Mouse (Mus musculus) G1E (cell line): ENCODE measurements around the gene Wdr83os.

Experiments used
- CTCF ChIP-seq: IDR thresholded peaks from 2 replicates; pipeline ENCODE4 v1.5.1; 2012; ENCODE audit warnings: low read depth, low read length, inconsistent platforms, mixed read lengths
- GATA1 ChIP-seq: IDR thresholded peaks from 2 replicates; pipeline ENCODE4 v1.6.1; 2012; ENCODE audit warnings: borderline replicate concordance, low read length, inconsistent platforms, mixed read lengths

DNA sequence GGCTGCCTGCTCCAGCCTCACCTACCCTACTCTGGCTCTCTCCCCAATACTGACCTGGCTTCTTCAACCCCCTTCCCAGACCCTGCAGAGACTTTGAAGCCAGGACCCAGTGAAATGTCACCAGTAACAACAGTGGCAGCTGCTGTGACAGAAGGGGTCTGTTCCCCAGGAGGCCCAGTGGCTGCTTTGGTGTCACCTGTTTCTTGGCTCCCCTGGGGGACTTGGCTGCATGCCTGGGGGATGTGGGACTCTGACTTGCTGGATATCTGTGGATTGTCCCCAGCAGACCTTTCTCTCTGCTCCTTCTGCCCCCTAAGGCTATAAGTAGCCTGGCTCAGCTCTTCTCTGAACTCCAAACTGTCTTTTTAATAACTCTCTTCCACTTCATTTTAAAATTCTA lies 12.6 kb upstream of the Wdr83os start, which contains the start of gene Gm5741:
- TF ChIP-seq CTCF (no peak), GATA1 (no peak)
